Mouse (Mus musculus): Measurements from ENCODE around the gene Fnip2.

Fnip2 gene

GRCm38 (mm10) chr3:79564875-79565606 lies 2.6 kb downstream of the Fnip2 start:
- no peak for DNase-seq (ENCODE audit: extremely low spot score, low spot score)

GRCm38 (mm10) chr3:79563511-79563910 lies 4.1 kb downstream of the Fnip2 start:
- no peak for DNase-seq (ENCODE audit: extremely low spot score, low spot score)

- DNase-seq (ENCODE audit: extremely low spot score, low spot score), result no peak
Measured at GRCm38 (mm10) chr3:79561784-79562715, 5.5 kb downstream of the Fnip2 start.

- DNase-seq (ENCODE audit: extremely low spot score, low spot score), result no peak
Measured at GRCm38 (mm10) chr3:79560555-79560954, 7.0 kb downstream of the Fnip2 start.

- no peak for DNase-seq (ENCODE audit: extremely low spot score, low spot score)
Measured at GRCm38 (mm10) chr3:79559773-79560045, 7.9 kb downstream of the Fnip2 start.

GRCm38 (mm10) chr3:79559021-79559772 lies 8.4 kb downstream of the Fnip2 start:
- no peak for DNase-seq (ENCODE audit: extremely low spot score, low spot score)

GRCm38 (mm10) chr3:79555061-79555460 lies 12.5 kb downstream of the Fnip2 start:
- no peak for DNase-seq (ENCODE audit: extremely low spot score, low spot score)

- DNase-seq (ENCODE audit: extremely low spot score, low spot score), result no peak
Measured at GRCm38 (mm10) chr3:79553779-79554178, 13.8 kb downstream of the Fnip2 start.

GRCm38 (mm10) chr3:79551826-79552552 lies 15.6 kb downstream of the Fnip2 start:
- DNase-seq (ENCODE audit: extremely low spot score, low spot score), result no peak

GRCm38 (mm10) chr3:79549751-79550393 lies 17.7 kb downstream of the Fnip2 start:
- DNase-seq (ENCODE audit: extremely low spot score, low spot score), result no peak

GRCm38 (mm10) chr3:79548681-79549437 lies 18.7 kb downstream of the Fnip2 start:
- no peak for DNase-seq (ENCODE audit: extremely low spot score, low spot score)

- peak; percentile 19 for DNase-seq (ENCODE audit: extremely low spot score, low spot score)
Measured at GRCm38 (mm10) chr3:79542585-79542984, 25.0 kb downstream of the Fnip2 start.

- DNase-seq (ENCODE audit: extremely low spot score, low spot score), result no peak
Measured at GRCm38 (mm10) chr3:79539656-79540055, 27.9 kb downstream of the Fnip2 start.

GRCm38 (mm10) chr3:79539124-79539523 lies 28.5 kb downstream of the Fnip2 start:
- no peak for DNase-seq (ENCODE audit: extremely low spot score, low spot score)

- DNase-seq (ENCODE audit: extremely low spot score, low spot score), result no peak
Measured at GRCm38 (mm10) chr3:79538342-79538741, 29.3 kb downstream of the Fnip2 start.

GRCm38 (mm10) chr3:79537626-79538203 lies 29.9 kb downstream of the Fnip2 start:
- DNase-seq (ENCODE audit: extremely low spot score, low spot score), result no peak

- DNase-seq (ENCODE audit: extremely low spot score, low spot score), result no peak
Measured at GRCm38 (mm10) chr3:79537023-79537422, 30.6 kb downstream of the Fnip2 start.

GRCm38 (mm10) chr3:79531581-79532271 lies 35.9 kb downstream of the Fnip2 start:
- DNase-seq (ENCODE audit: extremely low spot score, low spot score), result no peak

GRCm38 (mm10) chr3:79529499-79530096 lies 38.0 kb downstream of the Fnip2 start:
- DNase-seq (ENCODE audit: extremely low spot score, low spot score), result no peak
